Mouse (Mus musculus) neural tube, embryonic 10.5 days (tissue): ENCODE results near the gene Folr2.

Source experiments
- DNase-seq: peaks from one replicate; pipeline ENCODE4 v3.0.0-alpha.2; 2017; ENCODE audit warnings: low spot score; ENCODE audit errors: extremely low spot score

Gene Folr2

DNA sequence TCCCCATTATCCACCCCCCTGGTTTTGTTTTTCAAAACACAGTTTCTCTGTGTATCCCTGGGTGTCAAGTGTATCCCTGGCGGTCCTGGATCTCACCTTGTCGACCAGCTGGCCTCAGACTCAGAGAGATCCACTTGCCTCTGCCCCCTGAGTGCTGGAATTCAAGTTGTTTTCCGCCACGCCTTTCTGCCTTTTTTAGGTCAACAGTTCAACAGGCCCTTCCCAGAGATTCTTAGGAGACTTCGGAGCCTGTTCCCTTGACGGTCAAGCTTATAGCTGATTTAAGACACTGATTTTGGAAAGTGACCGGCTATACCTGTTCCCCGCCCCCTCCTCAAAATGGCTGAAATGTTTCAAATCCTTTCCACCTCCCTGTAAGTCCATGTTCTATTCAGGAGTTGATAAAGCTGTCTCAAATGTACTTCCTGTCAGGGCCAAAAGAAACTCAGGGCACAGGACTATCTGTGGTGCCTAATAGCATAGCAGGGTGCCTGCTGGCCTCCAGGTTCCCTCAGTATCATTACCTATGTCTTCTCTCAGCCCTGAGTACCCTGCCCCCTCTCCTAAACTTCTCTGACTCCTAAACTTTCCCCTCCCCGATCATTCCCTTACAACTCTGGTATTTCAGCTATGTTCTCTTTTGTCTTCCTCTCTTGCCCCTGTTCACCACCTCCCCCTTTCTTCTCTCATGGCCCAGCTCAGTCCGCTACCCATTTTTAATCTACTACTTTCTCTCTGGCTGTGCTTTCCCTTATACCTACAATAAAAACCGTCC is 9.7 kb upstream of the Folr2 start:
- DNase-seq, result no peak

DNA sequence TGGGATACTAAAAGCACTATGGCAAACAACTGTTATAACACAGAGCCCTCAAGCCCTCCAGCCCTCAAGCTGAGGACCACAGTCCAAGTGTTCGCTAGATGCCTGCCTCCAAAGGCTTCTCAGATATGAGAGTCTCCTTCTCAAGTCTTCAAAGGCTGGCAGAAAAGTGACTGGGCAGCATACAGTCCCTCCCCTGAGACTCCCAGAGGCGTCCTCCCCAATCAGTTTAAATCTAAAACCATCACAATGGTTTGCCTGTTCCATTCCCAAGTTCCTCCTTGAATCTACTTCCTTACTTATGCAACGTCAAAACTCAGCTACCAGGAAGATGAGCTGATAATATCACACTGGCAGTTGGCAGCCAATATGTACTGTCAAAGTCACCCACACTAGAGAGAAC is 6.4 kb upstream of the Folr2 start, which contains the start of gene Anapc15:
Gene Anapc15, plus strand, starts transcription at position 301 of the 400 bp plus-strand sequence.
- no peak for DNase-seq

DNA sequence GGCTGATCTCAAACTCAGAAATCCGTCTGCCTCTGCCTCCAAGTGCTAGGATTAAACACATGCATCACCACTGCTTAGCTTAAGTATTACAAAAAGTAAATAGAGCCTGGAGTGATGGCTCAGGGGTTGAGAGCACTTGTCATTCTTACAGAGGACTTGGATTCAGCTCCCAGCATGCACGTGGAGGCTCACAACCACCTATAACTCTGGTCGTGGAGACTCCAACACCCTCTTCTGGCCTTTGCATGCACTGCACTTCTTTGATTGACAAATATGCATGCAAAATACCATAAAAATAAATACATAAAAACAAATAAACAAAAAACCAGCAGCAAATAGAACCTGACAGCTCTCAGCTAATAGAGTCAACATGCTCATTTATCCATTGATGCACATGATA is 5.3 kb upstream of the Folr2 start:
- no peak for DNase-seq

DNA sequence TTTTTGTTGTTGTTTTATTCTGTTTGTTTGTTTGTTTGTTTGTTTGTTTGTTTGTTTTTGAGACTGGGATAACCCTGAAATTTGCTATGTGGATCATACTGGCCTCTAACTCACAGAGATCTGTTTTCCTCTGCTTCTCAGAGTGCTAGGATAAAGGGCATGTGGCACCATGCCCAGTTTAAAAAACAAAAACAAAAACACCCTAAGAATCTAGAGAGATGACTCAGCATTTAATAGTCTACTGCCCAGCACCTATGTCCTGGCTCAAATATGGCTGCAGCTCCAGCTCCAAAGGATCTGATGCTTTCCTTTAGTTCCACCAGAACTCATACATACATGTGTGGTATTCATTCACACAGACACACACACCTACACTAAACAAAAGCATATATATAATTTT is 4.0 kb upstream of the Folr2 start:
- DNase-seq, result no peak

DNA sequence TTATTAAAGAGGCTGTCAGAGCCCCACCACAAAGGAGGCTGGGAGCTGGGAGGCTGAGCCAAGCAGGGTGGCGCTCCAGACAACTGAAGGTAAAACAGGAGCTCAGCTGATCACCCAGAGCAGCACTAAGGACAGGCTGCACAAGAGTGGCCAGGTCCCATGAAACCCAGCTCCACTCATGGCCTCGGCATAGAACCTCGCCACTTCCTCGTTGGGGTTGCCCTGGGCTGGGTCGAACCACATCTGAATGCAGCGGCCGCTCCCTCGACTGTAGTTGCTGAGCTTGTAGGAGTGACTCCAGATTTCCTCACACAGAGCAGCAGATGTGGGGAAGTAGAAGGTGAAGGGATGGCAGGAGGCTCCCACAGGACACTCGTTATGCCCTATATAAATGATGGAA is 1.4 kb upstream of the Folr2 start:
- no peak for DNase-seq

DNA sequence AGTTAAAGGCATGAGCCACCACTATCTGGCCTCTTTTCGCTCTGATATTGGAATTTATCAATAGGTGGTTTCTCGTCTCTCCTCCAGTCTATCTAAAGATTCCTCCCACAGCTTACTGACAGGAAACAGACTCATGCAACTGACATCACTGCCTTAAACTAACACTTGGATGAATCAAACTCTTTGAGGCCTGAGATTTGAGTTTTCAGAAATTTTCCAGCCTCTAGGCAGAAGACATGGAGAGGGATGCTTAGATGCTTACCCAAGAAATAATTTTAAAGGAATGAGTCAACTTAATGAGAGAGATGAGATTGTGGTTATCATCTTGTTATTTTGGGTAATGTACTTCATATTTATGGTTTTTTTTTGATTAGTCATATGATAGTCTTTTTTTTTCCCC is 3.2 kb downstream of the Folr2 start:
- DNase-seq, result no peak

DNA sequence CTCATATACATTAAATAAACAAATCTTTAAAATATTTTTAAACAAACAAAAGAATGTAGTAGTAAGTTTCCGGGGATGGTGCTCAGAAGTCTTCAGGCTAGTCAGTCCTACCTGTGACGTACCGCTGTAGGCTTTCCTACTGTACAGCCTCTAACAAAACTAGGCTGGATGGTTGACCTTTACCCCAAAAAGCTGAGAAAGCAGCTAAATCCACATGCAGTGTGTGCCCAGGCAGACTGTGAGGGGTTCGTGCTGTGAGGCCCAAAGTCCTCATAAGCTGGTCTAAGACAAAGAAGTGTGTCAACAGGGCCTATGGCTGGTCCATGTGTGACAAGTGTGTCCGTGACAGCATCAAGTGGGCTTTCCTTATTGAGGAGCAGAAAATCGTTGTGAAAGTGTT is 4.1 kb downstream of the Folr2 start:
- no peak for DNase-seq

DNA sequence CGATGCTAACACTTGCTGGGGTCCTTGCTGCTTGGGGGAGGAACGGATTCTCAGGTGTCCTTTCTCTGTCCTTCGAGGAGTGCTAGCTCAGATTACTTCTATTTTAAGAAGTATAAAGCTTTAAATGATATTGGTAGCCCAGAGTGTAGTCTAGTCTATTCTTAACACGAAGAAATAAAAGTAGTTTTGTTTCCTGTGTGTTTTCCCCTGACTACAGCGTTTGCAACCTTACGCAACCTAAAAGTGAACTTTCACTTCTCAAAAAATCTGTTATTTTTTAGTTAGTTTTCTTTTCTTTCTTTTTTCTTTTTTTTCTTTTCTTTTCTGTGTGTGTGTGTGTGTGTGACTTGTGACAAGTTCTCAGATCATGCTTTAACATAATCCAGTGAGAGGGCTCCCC is 5.3 kb downstream of the Folr2 start:
- no peak for DNase-seq

DNA sequence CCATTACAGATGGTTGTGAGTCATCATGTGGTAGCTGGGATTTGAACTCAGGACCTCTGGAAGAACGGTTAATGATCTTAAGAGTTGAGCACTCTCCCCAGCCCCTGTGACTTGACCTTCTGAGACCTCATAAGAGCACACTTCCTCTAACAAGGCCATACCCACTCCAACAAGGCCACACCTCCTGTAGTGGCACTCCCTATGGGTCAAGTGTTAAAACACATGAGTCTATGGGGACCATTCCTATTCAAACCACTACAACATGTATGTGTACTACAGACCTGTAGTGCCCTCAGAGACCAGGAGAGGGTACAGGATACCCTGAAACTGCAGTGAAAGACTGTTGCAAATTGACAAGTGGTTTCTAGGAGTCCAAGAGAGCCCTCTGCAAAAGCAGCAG is 9.1 kb downstream of the Folr2 start:
- DNase-seq, result no peak

DNA sequence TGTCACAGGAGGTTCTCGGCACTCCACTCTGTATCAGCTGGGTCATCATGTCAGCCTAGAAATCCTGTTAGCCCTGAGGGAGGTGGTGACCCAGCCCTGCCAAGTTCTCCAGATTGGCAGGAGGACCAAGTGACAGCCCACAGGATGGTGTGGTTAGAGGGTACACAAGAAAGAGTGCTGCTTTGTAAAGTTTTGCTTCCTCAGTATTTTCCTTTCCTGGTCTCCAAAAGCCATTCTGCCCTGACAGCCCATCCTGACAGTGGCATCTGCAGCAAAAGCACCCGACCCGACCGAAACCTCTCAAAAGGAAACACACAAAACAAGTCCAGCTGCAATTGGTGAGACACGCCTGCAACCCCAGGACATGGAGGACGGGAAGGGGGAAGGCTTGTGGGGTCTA is 12.8 kb downstream of the Folr2 start:
- no peak for DNase-seq

DNA sequence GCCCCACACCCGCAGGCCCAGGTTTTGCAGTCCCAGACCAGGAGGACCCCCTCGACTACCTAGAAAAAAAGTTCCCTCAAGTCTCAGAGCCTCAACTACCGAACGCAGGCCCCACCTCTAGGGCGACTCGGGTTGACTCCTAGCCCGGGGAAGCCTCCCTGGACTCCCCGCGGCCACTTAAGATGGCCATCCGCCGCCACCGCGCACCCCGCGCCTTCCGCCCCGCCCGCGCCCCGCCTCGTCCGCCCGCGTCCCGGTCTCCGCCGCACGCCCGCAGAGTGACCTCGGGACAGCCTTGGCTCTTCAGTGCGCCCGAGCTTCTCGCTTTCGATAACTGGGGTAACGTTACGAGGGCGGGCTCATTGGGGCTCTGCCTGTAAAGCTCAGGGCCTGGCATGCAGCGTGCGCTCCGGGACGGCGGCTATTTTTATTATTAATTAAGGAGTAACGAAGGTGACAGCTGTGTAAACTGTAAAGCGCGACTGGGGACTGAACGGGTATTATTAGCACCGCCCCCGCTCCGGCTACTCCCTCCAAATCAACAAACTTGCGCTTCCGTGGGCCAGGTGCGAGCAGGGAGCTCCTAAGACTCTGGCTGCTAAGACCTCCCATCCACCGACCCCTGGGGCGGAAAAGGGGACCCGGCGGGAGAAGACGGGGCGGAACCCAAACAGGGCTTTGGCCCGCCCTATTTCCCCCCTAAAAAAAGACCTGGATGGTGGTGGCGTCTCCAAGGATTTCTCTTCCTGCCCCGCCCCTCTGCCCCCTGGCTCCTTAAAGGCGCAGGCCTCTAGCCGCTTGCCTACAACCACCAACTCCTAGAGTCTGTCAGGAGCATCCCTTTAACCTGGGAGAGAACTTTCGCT is 19.2 kb downstream of the Folr2 start, which contains the start of gene Inppl1:
Gene Inppl1, minus strand, starts transcription at position 624 of the 866 bp plus-strand sequence.
- DNase-seq, result peak; percentile 86

DNA sequence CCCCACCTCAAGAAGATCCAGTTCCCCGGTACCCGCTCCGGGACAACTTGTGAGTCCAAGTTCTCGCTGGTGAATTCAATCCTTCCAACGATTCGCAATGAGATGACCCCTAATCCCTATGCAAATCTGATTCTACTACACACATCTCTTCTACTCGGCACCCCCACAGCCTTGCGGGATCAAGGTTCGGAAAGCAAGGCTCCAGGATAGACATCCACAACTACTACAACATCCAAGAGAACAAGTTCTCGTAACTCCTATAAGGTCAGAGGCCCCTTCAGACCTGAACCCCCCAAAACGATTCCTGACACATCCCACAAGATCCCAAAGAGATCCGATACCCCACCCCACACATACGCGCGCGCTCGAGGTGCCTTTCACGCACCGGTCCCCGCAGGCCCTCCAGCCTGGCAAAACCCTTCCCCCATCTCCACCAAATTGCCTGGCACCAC is 19.8 kb downstream of the Folr2 start:
- no peak for DNase-seq

DNA sequence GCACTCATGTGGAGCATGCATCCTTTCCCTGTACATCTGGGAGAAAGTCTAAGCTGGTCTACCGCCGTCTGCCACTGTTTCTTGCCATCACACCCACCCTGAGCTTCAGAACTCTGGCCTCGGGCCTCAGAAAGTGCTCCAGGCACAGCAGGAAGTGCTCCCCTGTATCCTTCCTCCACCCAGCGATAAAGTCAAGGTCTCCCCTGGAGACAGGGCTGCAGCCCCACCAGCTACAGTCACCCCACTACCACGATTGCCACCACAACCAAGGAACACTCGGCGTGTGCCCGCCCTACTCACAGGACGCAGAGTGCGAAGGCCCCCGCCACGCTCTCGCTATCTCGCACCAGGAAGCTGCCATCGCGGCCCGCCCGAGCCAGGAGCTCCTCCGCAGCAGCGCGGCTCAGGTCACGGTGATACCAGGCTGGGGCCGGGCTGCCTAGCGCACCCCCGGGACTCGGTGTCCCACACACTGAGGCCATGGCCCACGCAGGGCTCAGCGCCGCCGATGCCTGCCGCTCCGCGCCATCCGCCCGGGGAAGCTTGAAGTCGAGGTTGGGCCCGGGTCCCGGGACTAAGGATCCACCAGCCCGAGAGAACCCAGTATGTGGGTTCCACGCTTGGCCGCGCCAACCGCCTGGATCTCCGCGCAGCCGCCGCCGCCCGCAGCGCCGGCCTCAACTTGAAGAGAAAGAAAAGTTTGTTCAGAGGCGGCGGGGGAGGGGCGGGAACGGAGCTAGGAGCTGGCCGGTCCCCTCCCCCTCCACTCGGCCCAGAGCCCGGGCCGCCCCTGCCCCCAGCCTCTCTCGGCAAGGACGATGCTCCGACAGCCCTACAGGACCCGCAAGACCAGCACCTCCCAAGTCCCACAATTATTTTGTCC is 20.5 kb downstream of the Folr2 start:
- DNase-seq, result peak; percentile 84

DNA sequence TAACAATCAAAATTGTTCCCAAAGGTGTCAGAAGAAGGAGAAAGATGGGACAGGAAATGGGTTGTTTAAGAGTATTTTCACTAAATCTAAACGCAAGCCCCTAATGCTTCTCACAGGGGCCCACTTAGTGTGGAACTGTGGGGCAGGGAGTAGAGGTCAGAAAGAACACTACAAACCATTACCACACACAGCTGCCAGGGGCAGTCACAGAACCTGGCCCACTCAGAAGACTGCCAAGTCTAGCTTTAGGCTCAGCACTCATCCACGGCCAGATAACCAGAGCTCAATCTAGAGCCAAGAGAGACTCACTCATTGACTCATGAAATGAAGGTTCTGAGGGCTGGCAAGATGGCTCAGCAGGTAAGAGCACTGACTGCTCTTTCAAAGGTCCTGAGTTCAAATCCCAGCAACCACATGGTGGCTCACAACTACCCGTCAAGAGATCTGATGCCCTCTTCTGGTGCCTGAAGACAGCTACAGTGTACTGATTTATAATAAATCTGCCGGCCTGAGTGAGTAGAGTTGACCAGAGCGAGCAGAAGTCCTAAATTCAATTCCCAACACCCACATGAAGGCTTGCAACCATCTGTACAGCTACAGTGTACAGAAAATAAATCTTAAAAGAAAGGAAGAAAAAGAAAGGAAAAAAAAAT is 21.4 kb downstream of the Folr2 start:
- no peak for DNase-seq

DNA sequence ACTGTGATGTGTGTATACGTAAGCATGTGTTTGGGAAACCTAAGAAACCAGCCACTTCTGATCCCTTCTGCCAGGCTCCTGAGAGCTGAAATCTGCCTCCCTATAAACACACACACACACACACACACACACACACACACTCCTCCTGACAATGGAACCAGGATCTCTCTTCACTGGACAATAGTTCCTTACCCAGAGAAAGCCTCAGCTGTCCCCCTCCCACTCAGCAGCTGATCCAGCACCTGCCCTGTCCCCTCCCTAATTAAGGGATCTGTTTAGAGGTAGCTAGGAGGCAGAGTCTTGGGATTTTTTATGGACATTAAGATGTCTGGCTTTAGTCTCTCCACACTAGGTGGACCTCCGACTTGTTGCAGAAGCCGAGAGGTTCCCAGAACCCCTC is 22.1 kb downstream of the Folr2 start:
- DNase-seq, result no peak

DNA sequence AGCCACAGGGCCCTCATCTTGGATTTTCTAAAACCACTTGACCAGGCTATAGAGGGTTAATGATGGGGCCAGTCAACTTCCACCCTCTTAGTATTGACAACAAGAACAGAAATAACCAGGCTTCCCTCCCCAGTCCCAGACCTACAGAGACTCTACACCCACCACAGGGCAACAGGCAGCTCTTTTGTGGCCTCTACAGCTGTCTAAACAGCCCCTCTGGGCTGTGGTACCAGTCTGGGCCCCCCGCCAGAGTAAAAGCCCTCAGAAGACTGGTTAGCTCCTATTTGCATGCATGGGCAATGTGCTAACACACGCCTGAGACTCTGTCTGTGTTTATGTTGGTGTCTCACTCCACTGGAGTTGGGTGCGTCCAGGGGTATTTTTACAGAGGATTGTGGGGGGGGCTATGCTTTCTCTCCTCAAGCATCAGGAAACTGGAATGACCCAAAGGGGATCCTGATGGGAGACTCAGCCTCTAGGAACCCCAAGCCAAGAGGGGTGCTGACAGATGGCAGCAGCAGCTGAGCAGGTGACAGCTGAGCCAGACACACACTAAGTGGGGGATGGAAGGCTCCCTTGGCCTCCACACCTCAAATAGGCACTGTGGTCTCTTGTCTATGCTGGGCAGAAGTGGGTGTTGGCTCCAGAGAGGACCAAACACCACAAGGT is 22.9 kb downstream of the Folr2 start:
- no peak for DNase-seq

DNA sequence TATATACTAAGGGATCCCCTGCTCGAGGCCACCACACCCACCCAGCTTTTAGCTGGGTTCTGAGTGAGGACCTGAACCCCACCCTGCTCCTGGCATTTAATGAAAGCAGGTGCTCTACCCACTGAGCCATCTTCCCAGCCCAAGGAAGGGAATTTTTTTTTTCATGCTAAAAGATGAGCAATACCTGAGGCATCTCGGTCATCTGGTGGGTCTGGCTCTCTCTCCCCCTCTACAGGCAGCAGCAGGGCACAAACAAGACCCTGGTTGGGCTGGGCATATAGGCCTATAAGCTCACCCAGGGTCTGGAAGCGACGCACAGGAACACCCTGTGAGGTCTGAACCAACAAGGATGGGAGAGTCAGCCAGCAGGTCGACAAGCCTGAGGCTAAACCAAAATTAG is 23.6 kb downstream of the Folr2 start:
- no peak for DNase-seq

DNA sequence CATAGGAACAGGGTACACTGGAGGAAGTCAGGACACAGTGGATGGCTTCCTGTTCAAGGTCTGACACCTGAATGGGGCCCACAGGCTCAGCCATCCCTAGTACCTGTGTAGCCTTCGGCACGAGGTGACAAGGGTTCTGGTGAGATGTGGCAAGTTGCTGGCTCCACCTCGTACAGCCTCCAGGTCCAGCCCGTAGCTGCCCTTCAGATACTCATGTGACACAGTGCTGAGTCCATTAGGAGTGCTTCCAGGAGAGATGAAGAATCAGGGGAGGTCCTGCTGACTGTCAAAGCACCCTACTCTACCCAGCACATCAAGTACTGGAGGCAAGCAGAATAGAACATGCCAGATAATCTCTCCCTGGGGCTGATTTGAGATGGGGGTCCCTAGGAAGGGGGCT is 24.6 kb downstream of the Folr2 start:
- no peak for DNase-seq

DNA sequence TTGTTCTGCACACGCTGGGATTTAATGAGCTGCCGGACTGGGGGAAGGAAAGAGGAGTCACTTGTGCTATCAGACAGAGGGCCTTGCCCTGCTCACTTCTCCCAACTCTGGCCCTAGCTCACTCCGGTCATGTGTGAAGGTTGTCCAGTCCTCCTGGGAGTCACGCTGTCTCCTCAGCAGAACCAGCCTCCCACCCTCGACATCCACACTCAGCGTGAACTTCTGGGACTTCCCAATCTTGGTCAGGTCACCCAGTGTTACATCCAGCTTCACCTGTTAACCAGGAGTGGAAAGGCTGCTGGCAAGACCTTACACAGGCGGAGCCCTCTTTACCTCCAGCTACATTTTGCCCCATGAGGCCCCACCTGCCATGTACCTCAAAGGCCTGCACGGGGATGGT is 25.6 kb downstream of the Folr2 start:
- no peak for DNase-seq

DNA sequence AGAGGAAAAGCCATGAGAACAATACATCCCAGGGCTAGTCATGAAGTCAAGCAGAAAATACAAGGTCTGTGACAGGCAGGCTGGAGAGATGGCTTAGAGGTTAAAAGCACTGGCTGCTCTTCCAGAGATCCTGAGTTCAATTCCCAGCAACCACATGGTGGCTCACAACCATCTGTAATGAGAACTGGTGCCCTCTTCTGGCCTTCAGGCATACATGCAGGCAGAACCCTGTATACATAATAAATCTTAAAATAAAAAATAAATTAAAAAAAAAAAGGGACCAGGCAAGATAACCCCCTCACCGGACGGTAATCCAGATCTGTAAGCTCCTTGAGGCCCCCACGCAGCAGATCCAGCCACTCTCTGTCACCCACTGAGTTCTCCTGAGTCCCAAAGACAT is 26.6 kb downstream of the Folr2 start:
- DNase-seq, result no peak
